Mouse (Mus musculus) small intestine, adult 2 months (tissue): Measurements from ENCODE around the gene Hyal3. TPM values are rescaled to one million over a fixed set of nuclear protein-coding genes. Genes with fewer than 3 reads are reported as not detected.

Experiments
- H3K27ac ChIP-seq: fragments of 200-500 bp; 2 replicates; pipeline ENCODE4 v1.5.1; 2012; ENCODE audit warnings: low read depth, low read length, control low read depth, inconsistent platforms; ENCODE audit not compliant: insufficient read depth
- H3K27me3 ChIP-seq: fragments of 200-500 bp; 2 replicates; pipeline ENCODE4 v1.6.1; 2012; ENCODE audit warnings: mild to moderate bottlenecking, moderate library complexity, low read length, inconsistent platforms; ENCODE audit not compliant: control insufficient read depth, insufficient read depth
- H3K36me3 ChIP-seq: fragments of 200-500 bp; 2 replicates; pipeline ENCODE4 v1.6.1; 2012; ENCODE audit warnings: mild to moderate bottlenecking, low read length, control low read depth, inconsistent platforms; ENCODE audit not compliant: control insufficient read depth, insufficient read depth
- H3K4me1 ChIP-seq: fragments of 200-500 bp; 2 replicates; pipeline ENCODE4 v1.6.1; 2012; ENCODE audit warnings: low read length, inconsistent platforms, mixed read lengths; ENCODE audit not compliant: control insufficient read depth, insufficient read depth, insufficient read length
- H3K4me3 ChIP-seq: fragments of 200-500 bp; 2 replicates; pipeline ENCODE4 v1.5.1; 2012; ENCODE audit warnings: low read depth, mild to moderate bottlenecking, control low read depth, inconsistent platforms, low read length, moderate library complexity
- CTCF ChIP-seq: fragments of 200-500 bp; IDR thresholded peaks from 2 replicates; pipeline ENCODE4 v1.5.1; 2012; ENCODE audit warnings: low read depth, mild to moderate bottlenecking, control low read depth, inconsistent platforms, low read length, moderate library complexity, mixed read lengths; ENCODE audit not compliant: insufficient replicate concordance, insufficient read length; ENCODE audit errors: extremely low read depth
- POLR2A ChIP-seq: fragments of 200-500 bp; IDR thresholded peaks from 2 replicates; pipeline ENCODE4 v1.6.1; 2012; ENCODE audit warnings: low read depth, mild to moderate bottlenecking, control low read depth, inconsistent platforms, low read length, moderate library complexity
- WGBS: fragments of 180-500 bp; shearing (Covaris S2); methylation state at CpG from one replicate; pipeline ENCODE4 v1.1.7; 2018; 5-methylcytosine and 5-hydroxymethylcytosine counted together
- polyA plus RNA-seq: library from polyadenylated mRNA; depleted of rRNA; stranded (reverse); fragments of >200 nt; gene quantifications from 2 replicates; pipeline ENCODE4 v1.2.3, GENCODE M21; 2012

Hyal3 gene
- polyA plus RNA-seq, 1 experiment = 0.89 TPM

- no peak for TF ChIP-seq POLR2A
- no peak for TF ChIP-seq CTCF
- WGBS = 1% methylated on average over 33 of the region's 33 CpGs
- Histone ChIP-seq H3K27ac (peak overlapping the region; percentile 18; the same call in 1 of the 2 replicates), H3K36me3 (peaks cover 23% of the 10 kb centered on the region), H3K4me3 (peak overlapping the region; percentile 75), H3K27me3 (no peaks in the 10 kb centered on the region), H3K4me1 (peaks cover 25% of the 10 kb centered on the region)
These were observed 7.4 kb downstream of the Hyal3 start for GRCm38 (mm10) chr9:107587833-107588639.

GRCm38 (mm10) chr9:107590058-107590772 lies 9.6 kb downstream of the Hyal3 start:
- peak overlapping the region; percentile 94 for H3K27ac ChIP-seq
- H3K27me3 ChIP-seq = no peaks in the 10 kb centered on the region
- peak; percentile 17; the same call in 1 of the 2 replicates for TF ChIP-seq CTCF
- no peak for TF ChIP-seq POLR2A
- peaks cover 25% of the 10 kb centered on the region for H3K4me1 ChIP-seq
- WGBS = 23% methylated on average over 25 of the region's 25 CpGs
- peak overlapping the region; percentile 51 for H3K4me3 ChIP-seq
- H3K36me3 ChIP-seq = peaks cover 27% of the 10 kb centered on the region

GRCm38 (mm10) chr9:107590773-107591060 lies 10.1 kb downstream of the Hyal3 start:
- peak overlapping the region; percentile 94 for H3K27ac ChIP-seq
- WGBS = 25% methylated on average over 6 of the region's 6 CpGs
- peak overlapping the region; percentile 51 for H3K4me3 ChIP-seq
- H3K27me3 ChIP-seq = no peaks in the 10 kb centered on the region
- peaks cover 27% of the 10 kb centered on the region for H3K36me3 ChIP-seq
- peaks cover 25% of the 10 kb centered on the region for H3K4me1 ChIP-seq
- TF ChIP-seq POLR2A (peak; percentile 36; the same call in 1 of the 2 replicates), CTCF (no peak)

GRCm38 (mm10) chr9:107593101-107593976 lies 12.7 kb downstream of the Hyal3 start:
- peaks cover 32% of the 10 kb centered on the region for H3K36me3 ChIP-seq

GRCm38 (mm10) chr9:107594281-107595062 lies 13.9 kb downstream of the Hyal3 start:
- TF ChIP-seq POLR2A (no peak), CTCF (no peak)
- Histone ChIP-seq H3K27ac (no peak overlapping the region), H3K4me3 (no peak overlapping the region), H3K4me1 (peaks cover 28% of the 10 kb centered on the region), H3K36me3 (peaks cover 37% of the 10 kb centered on the region), H3K27me3 (no peaks in the 10 kb centered on the region)
- 84% methylated on average over 8 of the region's 8 CpGs for WGBS

More at GRCm38 (mm10) chr9:107593101-107593976, 12.7 kb downstream of the Hyal3 start:
- TF ChIP-seq CTCF (no peak), POLR2A (no peak)
- Histone ChIP-seq H3K4me1 (peaks cover 28% of the 10 kb centered on the region), H3K27me3 (no peaks in the 10 kb centered on the region), H3K4me3 (no peak overlapping the region), H3K27ac (no peak overlapping the region)
- WGBS = 81% methylated on average over 11 of the region's 11 CpGs

- Histone ChIP-seq H3K36me3 (peaks cover 35% of the 10 kb centered on the region), H3K27me3 (no peaks in the 10 kb centered on the region), H3K27ac (no peak overlapping the region), H3K4me1 (peaks cover 32% of the 10 kb centered on the region), H3K4me3 (no peak overlapping the region)
- 80% methylated on average over 11 of the region's 11 CpGs for WGBS
- TF ChIP-seq CTCF (no peak), POLR2A (no peak)
These were observed 16.3 kb downstream of the Hyal3 start for GRCm38 (mm10) chr9:107596619-107597569.
